Mouse (Mus musculus) limb, embryonic 11.5 days (tissue): ENCODE measurements around the gene Fam163b. TPM values are rescaled to one million over a fixed set of nuclear protein-coding genes. Genes with fewer than 3 reads are reported as not detected.

Experiments used
- ATAC-seq: fragments of 200-750 bp; cut with Nextera tagmentation; 2 replicates; pipeline ENCODE4 v1.8.0; 2017; ENCODE audit warnings: low read depth; ENCODE audit not compliant: insufficient number of reproducible peaks, low FRiP score, low TSS enrichment
- DNase-seq: peaks from one replicate; pipeline ENCODE4 v3.0.0-alpha.2; 2015; ENCODE audit warnings: low spot score
- H3K27ac ChIP-seq: fragments of 300-500 bp; sonication (generic); replicated peaks from 2 replicates; pipeline ENCODE4 v1.5.1; 2014; ENCODE audit warnings: low read depth, mild to moderate bottlenecking, low read length
- H3K27me3 ChIP-seq: fragments of 300-500 bp; sonication (generic); 2 replicates; pipeline ENCODE4 v1.6.1; 2014; ENCODE audit warnings: mild to moderate bottlenecking, low read length, mixed read lengths; ENCODE audit not compliant: control insufficient read depth, insufficient read depth
- H3K36me3 ChIP-seq: fragments of 300-500 bp; sonication (generic); 2 replicates; pipeline ENCODE4 v1.6.1; 2014; ENCODE audit warnings: mild to moderate bottlenecking, low read length, moderate library complexity, mixed read lengths; ENCODE audit not compliant: control insufficient read depth, insufficient read depth
- H3K4me1 ChIP-seq: fragments of 300-500 bp; sonication (generic); 2 replicates; pipeline ENCODE4 v1.6.1; 2014; ENCODE audit warnings: low read length, mixed read lengths; ENCODE audit not compliant: control insufficient read depth, insufficient read depth
- H3K4me2 ChIP-seq: fragments of 300-500 bp; sonication (generic); 2 replicates; pipeline ENCODE4 v1.6.1; 2014; ENCODE audit warnings: low read depth, mild to moderate bottlenecking, moderate library complexity; ENCODE audit not compliant: severe bottlenecking
- H3K4me3 ChIP-seq: fragments of 300-500 bp; sonication (generic); 2 replicates; pipeline ENCODE4 v1.5.1; 2014; ENCODE audit warnings: low read depth, low read length
- H3K9ac ChIP-seq: fragments of 300-500 bp; sonication (generic); 2 replicates; pipeline ENCODE4 v1.6.1; 2014; ENCODE audit warnings: mild to moderate bottlenecking, low read length
- H3K9me3 ChIP-seq: fragments of 300-500 bp; sonication (generic); 2 replicates; pipeline ENCODE4 v1.6.1; 2016; ENCODE audit warnings: low read length; ENCODE audit not compliant: control insufficient read depth
- WGBS: fragments of 180-500 bp; shearing (Covaris S2); extraction: QIAGEN DNeasy Blood & Tissue Kit; methylation state at CpG from one replicate; pipeline ENCODE4 v1.1.7; 2014; 5-methylcytosine and 5-hydroxymethylcytosine counted together
- polyA plus RNA-seq: library from polyadenylated mRNA; unstranded; fragments of >200 nt; fragmentation: Nextera tagmentation; extraction: Ambion mirVana; gene quantifications from 2 replicates; pipeline ENCODE4 v1.2.1, GENCODE M21; 2014

Fam163b gene
- polyA plus RNA-seq, 1 experiment from 2014 or later, result 1.3 TPM

- Histone ChIP-seq H3K36me3 (no peaks in the 10 kb centered on the region), H3K27ac (peak overlapping the region; percentile 89), H3K9ac (peak overlapping the region; percentile 47), H3K27me3 (no peaks in the 10 kb centered on the region), H3K4me3 (peak overlapping the region; percentile 15), H3K4me2 (peak overlapping the region; percentile 46), H3K9me3 (no peaks in the 10 kb centered on the region), H3K4me1 (peaks cover 42% of the 10 kb centered on the region)
- ATAC-seq, result peak; percentile 51
- WGBS, result 44% methylated on average over 2 of the region's 2 CpGs
- peak; percentile 80 for DNase-seq
These were observed 62.6 kb downstream of the Fam163b start for GRCm38 (mm10) chr2:27079649-27080048.

DNA sequence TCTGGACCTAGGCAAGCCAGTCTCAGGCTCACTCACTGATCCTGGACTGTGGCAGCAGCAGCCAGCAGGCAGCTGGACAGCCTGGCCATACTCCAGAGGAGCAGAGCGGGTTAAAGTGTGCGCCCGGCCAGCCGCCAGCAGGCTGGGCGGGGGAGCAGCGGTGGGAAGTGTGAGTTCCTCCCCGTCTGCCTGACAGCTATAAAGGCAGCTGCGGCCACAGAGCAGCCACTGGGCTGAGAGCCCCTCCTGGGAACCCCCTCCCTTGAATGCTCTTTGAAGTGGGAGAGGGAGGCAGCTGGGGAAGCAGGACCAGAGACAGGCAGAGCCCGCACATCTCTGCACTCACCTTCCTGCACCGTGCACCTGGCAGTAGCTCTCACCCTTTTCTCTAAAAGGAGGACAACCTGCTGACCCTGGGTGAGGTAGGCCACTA is 63.1 kb downstream of the Fam163b start, which contains the start of gene Adamtsl2:
Adamtsl2 (plus strand) TSS at position 228 of the 433 bp plus-strand sequence.
- 0% methylated on average over 10 of the region's 10 CpGs for WGBS
- H3K9me3 ChIP-seq, result no peaks in the 10 kb centered on the region
- peak within 1 kb of the TSS; percentile 47 for H3K9ac ChIP-seq
- ATAC-seq, result peak; percentile 55
- H3K4me3 ChIP-seq, result peak within 1 kb of the TSS; percentile 15
- H3K4me1 ChIP-seq, result peaks cover 41% of the 10 kb centered on the region
- H3K27ac ChIP-seq, result peak within 1 kb of the TSS; percentile 89
- H3K36me3 ChIP-seq, result no peaks in the 10 kb centered on the region
- H3K4me2 ChIP-seq, result peak within 1 kb of the TSS; percentile 46
- DNase-seq, result peak; percentile 84
- no peaks in the 10 kb centered on the region for H3K27me3 ChIP-seq

DNA sequence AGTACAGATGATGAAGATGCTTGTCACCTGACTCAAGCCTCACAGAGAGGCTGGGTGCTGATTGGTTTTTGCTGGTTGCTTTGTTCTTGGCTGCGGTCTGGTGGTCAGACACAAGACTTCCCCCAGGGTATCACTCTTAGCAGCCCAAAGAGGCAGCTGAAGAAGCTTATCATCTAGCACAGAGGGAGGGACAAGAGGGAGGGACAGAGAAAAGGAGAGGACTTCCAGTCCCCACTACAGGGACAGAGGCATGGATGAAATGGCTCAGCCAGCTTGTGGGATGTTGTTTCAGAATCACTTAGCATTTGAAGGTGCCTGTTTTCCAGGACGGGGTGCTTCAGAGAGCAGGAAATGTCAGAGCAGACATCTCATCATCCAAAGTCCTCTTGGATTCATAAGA is 64.0 kb downstream of the Fam163b start:
- no peak overlapping the region for H3K4me3 ChIP-seq
- no peaks in the 10 kb centered on the region for H3K9me3 ChIP-seq
- no peaks in the 10 kb centered on the region for H3K27me3 ChIP-seq
- ATAC-seq, result no peak
- H3K27ac ChIP-seq, result peak overlapping the region; percentile 89; the same call in 1 of the 2 replicates
- peaks cover 40% of the 10 kb centered on the region for H3K4me1 ChIP-seq
- 34% methylated on average over 2 of the region's 2 CpGs for WGBS
- no peak for DNase-seq
- no peaks in the 10 kb centered on the region for H3K36me3 ChIP-seq
- no peak overlapping the region for H3K4me2 ChIP-seq
- H3K9ac ChIP-seq, result no peak overlapping the region

- 62% methylated on average over 10 of the region's 10 CpGs for WGBS
- no peak for ATAC-seq
- H3K27me3 ChIP-seq, result no peaks in the 10 kb centered on the region
- no peak for DNase-seq
- no peak overlapping the region for H3K9ac ChIP-seq
- H3K36me3 ChIP-seq, result no peaks in the 10 kb centered on the region
- H3K4me1 ChIP-seq, result peaks cover 44% of the 10 kb centered on the region
- 0 out of 2 replicates have a peak overlapping the region, but pooled peaks have one; percentile 4 for H3K27ac ChIP-seq
- no peak overlapping the region for H3K4me3 ChIP-seq
- no peak overlapping the region for H3K4me2 ChIP-seq
- no peaks in the 10 kb centered on the region for H3K9me3 ChIP-seq
These were observed 64.5 kb downstream of the Fam163b start for GRCm38 (mm10) chr2:27077655-27078244.

DNA sequence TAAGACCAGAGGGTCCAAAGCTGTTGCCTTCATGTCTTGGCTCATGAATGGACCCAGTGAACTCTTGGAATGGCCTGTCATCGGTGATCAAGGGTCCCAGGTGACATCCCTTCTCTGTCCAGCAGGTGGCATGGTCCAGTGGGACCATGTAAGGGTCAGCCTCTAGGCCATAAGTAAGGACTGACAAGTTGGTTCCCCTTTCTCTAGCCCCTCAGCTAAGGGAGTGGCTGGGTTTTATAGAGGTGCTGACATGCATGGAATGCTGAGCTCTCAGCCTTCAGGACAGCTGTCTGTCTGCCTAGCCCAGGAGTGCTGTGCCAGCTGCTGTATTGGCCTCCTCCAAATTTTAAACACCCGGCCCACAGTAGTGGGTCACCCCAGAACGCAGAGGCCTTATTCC is 66.8 kb downstream of the Fam163b start:
- ATAC-seq (no peak), DNase-seq (peak; percentile 67)
- 57% methylated on average over 3 of the region's 3 CpGs for WGBS
- H3K9me3 ChIP-seq, result no peaks in the 10 kb centered on the region
- no peaks in the 10 kb centered on the region for H3K36me3 ChIP-seq
- H3K4me2 ChIP-seq, result no peak overlapping the region
- H3K4me3 ChIP-seq, result no peak overlapping the region
- H3K27me3 ChIP-seq, result no peaks in the 10 kb centered on the region
- H3K27ac ChIP-seq, result no peak overlapping the region
- peaks cover 56% of the 10 kb centered on the region for H3K4me1 ChIP-seq
- H3K9ac ChIP-seq, result no peak overlapping the region

GRCm38 (mm10) chr2:27074804-27075203 is 67.5 kb downstream of the Fam163b start:
- no peak for DNase-seq
- H3K4me2 ChIP-seq, result no peak overlapping the region
- no peak overlapping the region for H3K4me3 ChIP-seq
- 78% methylated on average over 4 of the region's 4 CpGs for WGBS
- no peaks in the 10 kb centered on the region for H3K36me3 ChIP-seq
- H3K4me1 ChIP-seq, result peaks cover 50% of the 10 kb centered on the region
- ATAC-seq, result no peak
- H3K9me3 ChIP-seq, result no peaks in the 10 kb centered on the region
- no peak overlapping the region; the same call in 1 of the 2 replicates for H3K27ac ChIP-seq
- no peaks in the 10 kb centered on the region for H3K27me3 ChIP-seq
- H3K9ac ChIP-seq, result no peak overlapping the region

DNA sequence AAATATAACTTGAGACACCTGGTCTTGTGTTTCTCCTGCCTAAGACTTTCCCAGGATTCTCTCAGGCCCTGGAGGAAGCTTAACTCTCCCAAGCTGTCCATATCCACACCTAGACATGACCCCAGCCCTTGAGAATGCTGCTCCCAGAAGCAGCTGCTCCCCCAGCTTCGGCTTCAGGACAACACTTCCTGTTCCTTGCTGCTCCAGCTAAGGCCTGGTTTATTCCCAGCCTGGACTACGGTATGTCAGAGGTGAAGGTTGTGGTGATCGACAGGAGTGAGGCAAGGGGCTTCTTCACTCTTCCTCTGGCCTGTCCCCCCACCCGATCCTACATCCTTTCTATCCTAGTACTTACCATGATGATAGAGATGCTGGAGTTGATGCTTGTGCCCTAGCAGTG is 68.9 kb downstream of the Fam163b start:
- no peak for ATAC-seq
- peak overlapping the region; percentile 56 for H3K27ac ChIP-seq
- no peak overlapping the region for H3K4me3 ChIP-seq
- H3K9ac ChIP-seq, result no peak overlapping the region
- no peaks in the 10 kb centered on the region for H3K36me3 ChIP-seq
- no peak for DNase-seq
- H3K4me1 ChIP-seq, result peaks cover 36% of the 10 kb centered on the region
- no peak overlapping the region for H3K4me2 ChIP-seq
- no peaks in the 10 kb centered on the region for H3K27me3 ChIP-seq
- WGBS, result 77% methylated on average over 4 of the region's 4 CpGs
- H3K9me3 ChIP-seq, result no peaks in the 10 kb centered on the region

DNA sequence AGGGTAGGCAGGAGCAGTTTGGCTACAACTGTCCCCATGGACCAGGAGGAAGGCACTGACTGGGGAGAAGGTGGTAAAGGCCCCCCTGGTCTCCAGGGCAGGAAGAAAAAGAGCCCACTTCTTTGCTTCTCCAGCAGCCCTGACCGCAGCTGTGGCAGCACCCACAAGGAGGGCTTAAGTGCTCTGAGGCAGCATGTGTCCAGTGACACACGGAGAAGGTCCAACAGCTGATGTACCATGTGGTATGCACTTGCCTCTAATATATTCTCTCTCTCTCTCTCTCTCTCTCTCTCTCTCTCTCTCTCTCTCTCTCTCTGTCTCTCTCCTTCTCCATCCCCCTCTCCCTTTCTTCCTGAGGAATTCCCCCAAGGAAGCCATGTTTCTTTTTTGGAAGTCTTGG is 70.3 kb downstream of the Fam163b start, which contains the start of gene Mymk:
Mymk (minus strand) TSS at position 202 of the 400 bp plus-strand sequence.
- Histone ChIP-seq H3K4me1 (peaks cover 28% of the 10 kb centered on the region), H3K36me3 (no peaks in the 10 kb centered on the region), H3K27ac (peak within 1 kb of the TSS; percentile 56), H3K27me3 (no peaks in the 10 kb centered on the region), H3K9ac (no peak within 1 kb of the TSS), H3K4me3 (no peak within 1 kb of the TSS), H3K9me3 (no peaks in the 10 kb centered on the region), H3K4me2 (no peak within 1 kb of the TSS)
- DNase-seq, result no peak
- whole genome bisulfite sequencing, result 97% methylated on average over 2 of the region's 2 CpGs
- ATAC-seq, result no peak
